Mouse (Mus musculus) bone marrow macrophage, adult 2 months (primary cell): ENCODE measurements around the gene Best2.

Experiments used
- CTCF ChIP-seq: IDR thresholded peaks from 2 replicates; pipeline ENCODE4 v1.5.1; 2012; ENCODE audit warnings: low read depth, mild to moderate bottlenecking, low read length, moderate library complexity
- POLR2A ChIP-seq: IDR thresholded peaks from 2 replicates; pipeline ENCODE4 v1.6.1; 2012; ENCODE audit warnings: mild to moderate bottlenecking, low read depth, low read length, borderline replicate concordance

- TF ChIP-seq POLR2A (no peak), CTCF (no peak)
Observed at GRCm38 (mm10) chr8:84982499-84983011, 31.8 kb downstream of the Best2 start.
